Mouse (Mus musculus): Measurements from ENCODE around the gene Gm1110. TPM values are rescaled to one million over a fixed set of nuclear protein-coding genes. Genes with fewer than 3 reads are reported as not detected.
"Not testable (repeated sequence)": the region's sequence is repeated elsewhere in the genome, so short reads cannot be mapped to it uniquely, and the experiment has no call there.

The Gm1110 gene
- polyA plus RNA-seq (2016; fragmentation: Nextera tagmentation; extraction: Ambion mirVana) = not detected in 2 replicates

- DNase-seq (ENCODE audit: extremely low spot score, low spot score) = no peak
Measured at GRCm38 (mm10) chr9:26922909-26923526, at the start of gene Gm1110. Gm1110 (minus strand) TSS chr9:26923111.

DNA sequence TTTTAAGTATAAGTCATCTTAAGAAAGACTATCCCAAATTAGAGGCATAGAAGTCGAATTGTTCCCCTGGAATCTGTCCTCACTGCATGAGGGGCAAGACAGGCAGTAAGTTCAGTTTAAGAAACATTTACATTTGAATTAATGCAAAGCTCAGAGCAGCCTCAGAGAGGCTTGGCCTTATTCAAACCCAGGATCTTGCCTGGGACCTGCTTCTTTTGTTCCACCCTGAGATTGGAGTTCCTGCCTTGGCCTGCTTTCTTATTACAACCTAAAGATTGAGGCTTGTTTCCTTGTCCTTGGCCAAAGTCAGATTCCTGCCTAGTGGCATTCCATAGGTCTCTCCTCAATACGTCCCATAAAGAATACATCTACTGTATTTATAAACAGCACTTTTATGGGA is 24.9 kb upstream of the Gm1110 start:
- no peak overlapping the region for H3K4me3 ChIP-seq
- no peaks in the 10 kb centered on the region for H3K27me3 ChIP-seq (ENCODE audit: poor library complexity, severe bottlenecking)
- H3K9me3 ChIP-seq = peaks cover 20% of the 10 kb centered on the region; the same call in 1 of the 2 replicates
- H3K27ac ChIP-seq = no peak overlapping the region
- no peaks in the 10 kb centered on the region for H3K36me3 ChIP-seq (replicated peaks)
- DNase-seq (ENCODE audit: extremely low spot score, low spot score) = no peak
- H3K4me1 ChIP-seq = no peaks in the 10 kb centered on the region
- 83% methylated on average over 2 of the region's 2 CpGs for WGBS

More at GRCm38 (mm10) chr9:26922909-26923526, at the start of gene Gm1110:
- Histone ChIP-seq H3K36me3 (replicated peaks) (no peaks in the 10 kb centered on the region), H3K9me3 (no peaks in the 10 kb centered on the region), H3K27ac (no peak within 1 kb of the TSS), H3K4me1 (no peaks in the 10 kb centered on the region), H3K27me3 (ENCODE audit: poor library complexity, severe bottlenecking) (no peaks in the 10 kb centered on the region), H3K4me3 (no peak within 1 kb of the TSS)
- 90% methylated on average over 13 of the region's 13 CpGs for WGBS

GRCm38 (mm10) chr9:26924146-26924545 is 1.2 kb upstream of the Gm1110 start:
- DNase-seq (ENCODE audit: extremely low spot score, low spot score) = no peak
- Histone ChIP-seq H3K27me3 (ENCODE audit: poor library complexity, severe bottlenecking) (no peaks in the 10 kb centered on the region), H3K4me1 (no peaks in the 10 kb centered on the region), H3K9me3 (no peaks in the 10 kb centered on the region), H3K4me3 (no peak overlapping the region), H3K27ac (no peak overlapping the region), H3K36me3 (replicated peaks) (no peaks in the 10 kb centered on the region)
- 96% methylated on average over 3 of the region's 3 CpGs for WGBS

DNA sequence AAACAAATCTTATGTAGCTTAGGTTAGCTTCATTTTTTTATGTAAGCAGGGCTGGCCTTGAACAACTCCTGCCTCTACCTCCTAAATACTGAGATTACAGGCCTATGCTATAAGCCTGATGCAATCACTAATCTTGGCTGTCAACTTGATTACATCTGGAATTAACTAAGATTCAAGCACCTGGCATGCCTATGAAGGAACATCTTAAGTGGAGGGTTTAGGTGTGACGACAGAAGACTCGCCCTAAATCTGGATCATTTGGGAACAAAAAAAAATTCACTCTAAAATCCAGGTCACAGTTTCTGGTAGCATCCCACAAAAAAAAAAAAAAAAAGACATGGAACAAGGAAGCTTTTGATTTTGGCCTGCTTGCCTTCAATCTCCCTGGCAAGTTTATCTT is 3.1 kb downstream of the Gm1110 start:
- 93% methylated on average over 2 of the region's 2 CpGs for WGBS

DNA sequence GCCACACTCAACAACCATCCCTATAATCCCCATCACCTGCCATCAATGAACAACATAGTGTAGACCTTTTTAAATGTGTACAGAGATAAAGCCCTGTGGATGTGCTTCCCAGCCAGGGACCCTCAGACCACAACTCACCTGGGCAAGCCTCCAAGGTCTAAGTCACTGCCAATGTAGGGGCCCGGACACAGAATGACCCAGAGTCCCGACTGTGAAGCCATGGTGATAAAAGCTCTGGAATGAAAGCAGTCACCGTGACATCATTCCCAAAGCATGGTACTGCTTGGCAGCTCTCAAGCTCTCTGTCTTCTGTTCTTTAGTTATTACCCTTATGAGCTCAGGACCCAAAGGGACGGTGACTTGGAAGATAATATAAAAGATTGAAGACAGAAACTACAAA is 9.8 kb downstream of the Gm1110 start:
- no peak for DNase-seq (ENCODE audit: extremely low spot score, low spot score)
- Histone ChIP-seq H3K27me3 (ENCODE audit: poor library complexity, severe bottlenecking) (no peaks in the 10 kb centered on the region), H3K4me1 (no peaks in the 10 kb centered on the region), H3K4me3 (no peak overlapping the region), H3K27ac (no peak overlapping the region), H3K9me3 (no peaks in the 10 kb centered on the region), H3K36me3 (replicated peaks) (no peaks in the 10 kb centered on the region)
- WGBS = 88% methylated on average over 4 of the region's 4 CpGs

More for the DNA sequence above, 3.1 kb downstream of the Gm1110 start:
- DNase-seq (ENCODE audit: extremely low spot score, low spot score) = no peak
- no peaks in the 10 kb centered on the region for H3K36me3 ChIP-seq (replicated peaks)
- H3K9me3 ChIP-seq = no peaks in the 10 kb centered on the region
- H3K27me3 ChIP-seq (ENCODE audit: poor library complexity, severe bottlenecking) = no peaks in the 10 kb centered on the region
- no peaks in the 10 kb centered on the region for H3K4me1 ChIP-seq
- H3K27ac ChIP-seq = no peak overlapping the region
- H3K4me3 ChIP-seq = no peak overlapping the region

DNA sequence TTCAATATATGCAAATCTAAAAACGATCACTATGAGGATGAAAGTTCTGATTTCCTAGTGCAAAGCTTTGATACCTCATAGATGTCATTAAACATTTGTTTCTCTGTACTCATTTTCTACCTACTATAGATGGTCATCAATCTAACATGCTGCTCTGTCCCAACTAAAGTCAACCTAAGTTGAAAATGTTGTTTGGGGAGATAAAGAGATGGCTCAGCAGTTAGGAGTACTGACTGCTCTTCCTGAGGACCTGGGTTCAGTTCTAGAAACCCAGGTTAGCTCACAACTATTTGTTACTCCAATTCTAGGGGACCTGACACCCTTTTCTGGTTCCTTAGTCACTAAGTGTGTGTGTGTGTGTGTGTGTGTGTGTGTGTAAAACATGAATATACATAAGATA is 11.7 kb downstream of the Gm1110 start:
- Histone ChIP-seq H3K27ac (no peak overlapping the region), H3K9me3 (no peaks in the 10 kb centered on the region), H3K27me3 (ENCODE audit: poor library complexity, severe bottlenecking) (no peaks in the 10 kb centered on the region), H3K36me3 (replicated peaks) (no peaks in the 10 kb centered on the region), H3K4me3 (no peak overlapping the region), H3K4me1 (no peaks in the 10 kb centered on the region)
- 91% methylated on average over 1 of the region's 1 CpGs for WGBS
- no peak for DNase-seq (ENCODE audit: extremely low spot score, low spot score)

DNA sequence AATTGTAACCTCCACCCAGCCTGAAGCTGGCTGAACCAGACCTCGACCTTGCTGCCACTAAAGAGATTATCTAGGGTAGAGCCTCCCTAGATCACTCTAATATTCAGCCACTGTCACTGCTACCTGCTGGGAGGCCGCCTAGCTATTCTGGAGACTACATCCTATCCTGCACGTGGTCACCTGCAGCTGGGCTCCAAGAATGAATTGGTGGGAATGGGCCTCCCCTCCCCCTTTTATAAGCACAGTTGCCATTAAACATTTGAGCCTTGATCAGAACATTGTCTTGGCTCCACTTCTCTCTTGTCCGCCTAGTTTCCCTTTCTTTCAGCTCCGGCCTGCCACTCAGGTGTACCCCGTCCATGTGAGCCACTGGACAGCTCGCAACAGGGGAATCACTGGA is 53.1 kb downstream of the Gm1110 start:
- WGBS = 81% methylated on average over 7 of the region's 7 CpGs

GRCm38 (mm10) chr9:26860751-26861150 is 62.2 kb downstream of the Gm1110 start, which contains the start of gene Glb1l3:
Glb1l3 (minus strand) TSS chr9:26860890.
- H3K9me3 ChIP-seq = no peaks in the 10 kb centered on the region
- WGBS = 87% methylated on average over 5 of the region's 5 CpGs
- H3K36me3 ChIP-seq (replicated peaks) = no peaks in the 10 kb centered on the region
- H3K4me1 ChIP-seq = no peaks in the 10 kb centered on the region
- H3K27me3 ChIP-seq (ENCODE audit: poor library complexity, severe bottlenecking) = no peaks in the 10 kb centered on the region
- H3K27ac ChIP-seq = no peak within 1 kb of the TSS
- no peak for DNase-seq (ENCODE audit: extremely low spot score, low spot score)
- H3K4me3 ChIP-seq = no peak within 1 kb of the TSS

More for the DNA sequence above, 53.1 kb downstream of the Gm1110 start:
- not testable (repeated sequence) for H3K36me3 ChIP-seq (replicated peaks); H3K27me3 ChIP-seq (ENCODE audit: poor library complexity, severe bottlenecking); DNase-seq (ENCODE audit: extremely low spot score, low spot score); H3K9me3 ChIP-seq; H3K4me3 ChIP-seq; H3K27ac ChIP-seq; H3K4me1 ChIP-seq

DNA sequence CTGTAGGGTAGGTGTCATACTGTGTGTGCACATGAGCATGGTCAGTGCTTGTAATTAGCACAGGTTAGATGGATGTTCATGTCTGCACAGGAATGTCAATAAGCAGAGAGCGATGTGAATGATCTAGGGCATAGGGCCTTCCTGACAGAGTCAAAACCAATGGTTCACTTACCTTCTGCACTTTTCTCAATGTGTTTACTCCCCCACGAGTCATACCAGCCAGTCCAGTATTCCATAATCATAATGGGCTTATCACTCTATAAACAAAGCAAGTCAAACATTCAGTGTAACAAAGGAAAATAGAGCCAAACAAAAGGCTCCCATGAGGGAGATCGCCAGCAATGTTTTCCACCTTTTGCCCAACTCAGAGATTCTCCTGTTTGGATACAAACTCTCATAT is 91.8 kb downstream of the Gm1110 start:
- no peaks in the 10 kb centered on the region for H3K27me3 ChIP-seq (ENCODE audit: poor library complexity, severe bottlenecking)
- 95% methylated on average over 3 of the region's 3 CpGs for WGBS
- H3K4me3 ChIP-seq = no peak overlapping the region

More for the DNA sequence above, 91.8 kb downstream of the Gm1110 start:
- H3K27ac ChIP-seq = no peak overlapping the region
- no peak for DNase-seq (ENCODE audit: extremely low spot score, low spot score)
- H3K36me3 ChIP-seq (replicated peaks) = no peaks in the 10 kb centered on the region
- no peaks in the 10 kb centered on the region for H3K9me3 ChIP-seq
- no peaks in the 10 kb centered on the region for H3K4me1 ChIP-seq

Other genes starting within 250 kb of the Gm1110 start
- gene B3gat1, start 189.4 kb downstream of the Gm1110 start, polyA plus RNA-seq (2016; fragmentation: Nextera tagmentation; extraction: Ambion mirVana) = 1.8 and 2.3 TPM in 2 replicates
- gene Glb1l2, start 116.6 kb downstream of the Gm1110 start, polyA plus RNA-seq (2016; fragmentation: Nextera tagmentation; extraction: Ambion mirVana) = 5.7 and 7.3 TPM in 2 replicates
- gene Glb1l3, start 62.2 kb downstream of the Gm1110 start, polyA plus RNA-seq (2016; fragmentation: Nextera tagmentation; extraction: Ambion mirVana) = not detected in 2 replicates
- 44.2 and 46.8 TPM in 2 replicates for gene Acad8, start 76.5 kb upstream of the Gm1110 start, polyA plus RNA-seq (2016; fragmentation: Nextera tagmentation; extraction: Ambion mirVana)
- 173 and 183 TPM in 2 replicates for gene Thyn1, start 76.6 kb upstream of the Gm1110 start, polyA plus RNA-seq (2016; fragmentation: Nextera tagmentation; extraction: Ambion mirVana)
- gene Vps26b, start 107.0 kb upstream of the Gm1110 start, polyA plus RNA-seq (2016; fragmentation: Nextera tagmentation; extraction: Ambion mirVana) = 35.8 and 36.2 TPM in 2 replicates
- gene Ncapd3, start 107.1 kb upstream of the Gm1110 start, polyA plus RNA-seq (2016; fragmentation: Nextera tagmentation; extraction: Ambion mirVana) = 38.7 and 40.7 TPM in 2 replicates
- 146 and 150 TPM in 2 replicates for gene Jam3, start 232.3 kb upstream of the Gm1110 start, polyA plus RNA-seq (2016; fragmentation: Nextera tagmentation; extraction: Ambion mirVana)